Mouse (Mus musculus) forebrain, postnatal 0 days (tissue): ENCODE measurements around the gene St7l. TPM values are rescaled to one million over a fixed set of nuclear protein-coding genes. Genes with fewer than 3 reads are reported as not detected.
A peak's percentile ranks its signal among the peaks of the same experiment; 100 is the strongest.

Source experiments
- ATAC-seq: fragments of 200-750 bp; cut with Nextera tagmentation; 2 replicates; pipeline ENCODE4 v1.8.0; 2017; ENCODE audit warnings: mild to moderate bottlenecking, moderate library complexity
- DNase-seq: peaks from one replicate; pipeline ENCODE4 v3.0.0-alpha.2; 2015
- H3K27ac ChIP-seq: fragments of 300-500 bp; sonication (generic); 2 replicates; pipeline ENCODE4 v1.5.1; 2014; ENCODE audit warnings: low read depth, mild to moderate bottlenecking, antibody characterized with exemption, low read length, moderate library complexity, mixed read lengths
- H3K27me3 ChIP-seq: fragments of 300-500 bp; sonication (generic); 2 replicates; pipeline ENCODE4 v1.6.1; 2014; ENCODE audit warnings: mild to moderate bottlenecking, low read length, mixed read lengths; ENCODE audit not compliant: insufficient read depth
- H3K36me3 ChIP-seq: fragments of 300-500 bp; sonication (generic); 2 replicates; pipeline ENCODE4 v1.6.1; 2014; ENCODE audit warnings: mild to moderate bottlenecking, moderate library complexity; ENCODE audit not compliant: insufficient read depth
- H3K4me1 ChIP-seq: fragments of 300-500 bp; sonication (generic); 2 replicates; pipeline ENCODE4 v1.6.1; 2014; ENCODE audit warnings: antibody characterized with exemption; ENCODE audit not compliant: insufficient read depth
- H3K4me2 ChIP-seq: fragments of 300-500 bp; sonication (generic); 2 replicates; pipeline ENCODE4 v1.6.1; 2014; ENCODE audit warnings: low read depth, mild to moderate bottlenecking, moderate library complexity
- H3K4me3 ChIP-seq: fragments of 300-500 bp; sonication (generic); 2 replicates; pipeline ENCODE4 v1.5.1; 2014; ENCODE audit warnings: low read depth, low read length, mixed read lengths
- H3K9ac ChIP-seq: fragments of 300-500 bp; sonication (generic); 2 replicates; pipeline ENCODE4 v1.6.1; 2014; ENCODE audit warnings: mild to moderate bottlenecking
- H3K9me3 ChIP-seq: fragments of 300-500 bp; sonication (generic); 2 replicates; pipeline ENCODE4 v1.6.1; 2016; ENCODE audit warnings: low read length
- CTCF ChIP-seq: sonication (generic); IDR thresholded peaks from 2 replicates; pipeline ENCODE4 v1.5.1; 2016; ENCODE audit warnings: antibody characterized with exemption, control low read depth, low read depth
- WGBS: fragments of 180-500 bp; shearing (Covaris S2); extraction: QIAGEN DNeasy Blood & Tissue Kit; methylation state at CpG from one replicate; pipeline ENCODE4 v1.1.7; 2014; 5-methylcytosine and 5-hydroxymethylcytosine counted together
- polyA plus RNA-seq: library from polyadenylated mRNA; unstranded; fragments of >200 nt; fragmentation: Nextera tagmentation; extraction: Ambion mirVana; gene quantifications from 2 replicates; pipeline ENCODE4 v1.2.1, GENCODE M21; 2015
- total RNA-seq: library from RNA; depleted of rRNA; stranded (reverse); fragments of >200 nt; gene quantifications from 2 replicates; pipeline ENCODE4 v1.2.3, GENCODE M21; 2014; rRNA removed

St7l gene
- total RNA-seq, result 41.5 and 46.5 TPM in 2 replicates
- 31.2 and 35.4 TPM in 2 replicates for polyA plus RNA-seq

GRCm38 (mm10) chr3:104863786-104864650, at the start of gene St7l, which contains the start of gene Capza1:
Gene St7l, plus strand, starts transcription at chr3:104864005.
Gene Capza1, minus strand, starts transcription at chr3:104864505.
- Histone ChIP-seq H3K27ac (peak within 1 kb of the TSS; percentile 96), H3K36me3 (0 out of 2 replicates have a peak, but pooled peaks cover 2% of the 10 kb centered on the region), H3K9me3 (no peaks in the 10 kb centered on the region), H3K4me2 (peak within 1 kb of the TSS; percentile 69), H3K4me3 (peak within 1 kb of the TSS; percentile 62), H3K27me3 (no peaks in the 10 kb centered on the region), H3K4me1 (peaks cover 26% of the 10 kb centered on the region; the same call in 1 of the 2 replicates), H3K9ac (peak within 1 kb of the TSS; percentile 97)
- 1% methylated on average over 43 of the region's 43 CpGs for WGBS
- peak; percentile 23; the same call in 1 of the 2 replicates for TF ChIP-seq CTCF
- ATAC-seq, result peak; percentile 97
- peak; percentile 91 for DNase-seq

- Histone ChIP-seq H3K4me1 (no peaks in the 10 kb centered on the region), H3K27ac (no peak overlapping the region), H3K9me3 (no peaks in the 10 kb centered on the region), H3K36me3 (no peaks in the 10 kb centered on the region), H3K9ac (no peak overlapping the region), H3K27me3 (no peaks in the 10 kb centered on the region), H3K4me2 (no peak overlapping the region), H3K4me3 (no peak overlapping the region)
- no peak for ATAC-seq
- TF ChIP-seq CTCF, result no peak
- no peak for DNase-seq
- WGBS, result 96% methylated on average over 1 of the region's 1 CpGs
These were observed 49.1 kb upstream of the St7l start for GRCm38 (mm10) chr3:104814746-104815145.

GRCm38 (mm10) chr3:104815346-104815745, 48.5 kb upstream of the St7l start:
- DNase-seq (no peak), ATAC-seq (no peak)
- Histone ChIP-seq H3K4me1 (no peaks in the 10 kb centered on the region), H3K4me3 (no peak overlapping the region), H3K9ac (no peak overlapping the region), H3K36me3 (no peaks in the 10 kb centered on the region), H3K9me3 (no peaks in the 10 kb centered on the region), H3K4me2 (no peak overlapping the region), H3K27me3 (no peaks in the 10 kb centered on the region), H3K27ac (no peak overlapping the region)
- TF ChIP-seq CTCF, result no peak
- WGBS, result 82% methylated on average over 2 of the region's 2 CpGs

GRCm38 (mm10) chr3:104816130-104816529, 47.7 kb upstream of the St7l start:
- Histone ChIP-seq H3K36me3 (0 out of 2 replicates have a peak, but pooled peaks cover under 1% of the 10 kb centered on the region), H3K4me2 (no peak overlapping the region), H3K4me3 (no peak overlapping the region), H3K9ac (no peak overlapping the region), H3K9me3 (no peaks in the 10 kb centered on the region), H3K27ac (no peak overlapping the region), H3K27me3 (no peaks in the 10 kb centered on the region), H3K4me1 (no peaks in the 10 kb centered on the region)
- 96% methylated on average over 7 of the region's 7 CpGs for WGBS
- ATAC-seq (no peak), DNase-seq (no peak)
- TF ChIP-seq CTCF, result no peak

- no peaks in the 10 kb centered on the region for H3K9me3 ChIP-seq
- H3K4me3 ChIP-seq, result peak overlapping the region; percentile 69
- H3K9ac ChIP-seq, result peak overlapping the region; percentile 62
- peak overlapping the region; percentile 94 for H3K4me2 ChIP-seq
- under 1% methylated on average over 42 of the region's 46 CpGs for WGBS
- DNase-seq, result peak; percentile 61
- H3K27ac ChIP-seq, result peak overlapping the region; percentile 69
- no peaks in the 10 kb centered on the region for H3K27me3 ChIP-seq
- H3K4me1 ChIP-seq, result no peaks in the 10 kb centered on the region
- ATAC-seq, result peak; percentile 83
- H3K36me3 ChIP-seq, result 0 out of 2 replicates have a peak, but pooled peaks cover 5% of the 10 kb centered on the region
- no peak for TF ChIP-seq CTCF
These were observed 46.3 kb upstream of the St7l start for GRCm38 (mm10) chr3:104817481-104817990.

- WGBS, result 3% methylated on average over 40 of the region's 40 CpGs
These were observed 45.6 kb upstream of the St7l start, which contains the start of gene Mov10 for GRCm38 (mm10) chr3:104817991-104818748. Gene Mov10, minus strand, starts transcription at chr3:104818563.

More at GRCm38 (mm10) chr3:104817991-104818748, 45.6 kb upstream of the St7l start, which contains the start of gene Mov10:
- H3K27me3 ChIP-seq, result no peaks in the 10 kb centered on the region
- 0 out of 2 replicates have a peak, but pooled peaks cover 6% of the 10 kb centered on the region for H3K36me3 ChIP-seq
- H3K9me3 ChIP-seq, result no peaks in the 10 kb centered on the region
- peak within 1 kb of the TSS; percentile 94 for H3K4me2 ChIP-seq
- peak within 1 kb of the TSS; percentile 69 for H3K4me3 ChIP-seq
- peak; percentile 65 for ATAC-seq
- no peak for TF ChIP-seq CTCF
- H3K27ac ChIP-seq, result peak within 1 kb of the TSS; percentile 69
- peak; percentile 53 for DNase-seq
- no peaks in the 10 kb centered on the region for H3K4me1 ChIP-seq
- H3K9ac ChIP-seq, result peak within 1 kb of the TSS; percentile 62
